Mouse (Mus musculus) pancreas, adult 10 weeks (tissue): ENCODE results near the gene Btnl10. TPM values are rescaled to one million over a fixed set of nuclear protein-coding genes. Genes with fewer than 3 reads are reported as not detected.

Source experiments
- polyA plus RNA-seq: library from polyadenylated mRNA; stranded (reverse); fragments of 350-450 nt; fragmentation: Illumina TruSeq; extraction: RNeasy Lipid Tissue Mini Kit (QIAGEN cat#74804); gene quantifications from one replicate; pipeline ENCODE4 v1.2.3, GENCODE M21; 2015; ENCODE audit warnings: low read depth, low replicate concordance; ENCODE audit not compliant: insufficient read depth

The Btnl10 gene
- not detected for polyA plus RNA-seq

GRCm38 (mm10) chr11:58917745-58918366 is at the start of gene Btnl10:
Gene Btnl10, plus strand, starts transcription at chr11:58917908.

DNA sequence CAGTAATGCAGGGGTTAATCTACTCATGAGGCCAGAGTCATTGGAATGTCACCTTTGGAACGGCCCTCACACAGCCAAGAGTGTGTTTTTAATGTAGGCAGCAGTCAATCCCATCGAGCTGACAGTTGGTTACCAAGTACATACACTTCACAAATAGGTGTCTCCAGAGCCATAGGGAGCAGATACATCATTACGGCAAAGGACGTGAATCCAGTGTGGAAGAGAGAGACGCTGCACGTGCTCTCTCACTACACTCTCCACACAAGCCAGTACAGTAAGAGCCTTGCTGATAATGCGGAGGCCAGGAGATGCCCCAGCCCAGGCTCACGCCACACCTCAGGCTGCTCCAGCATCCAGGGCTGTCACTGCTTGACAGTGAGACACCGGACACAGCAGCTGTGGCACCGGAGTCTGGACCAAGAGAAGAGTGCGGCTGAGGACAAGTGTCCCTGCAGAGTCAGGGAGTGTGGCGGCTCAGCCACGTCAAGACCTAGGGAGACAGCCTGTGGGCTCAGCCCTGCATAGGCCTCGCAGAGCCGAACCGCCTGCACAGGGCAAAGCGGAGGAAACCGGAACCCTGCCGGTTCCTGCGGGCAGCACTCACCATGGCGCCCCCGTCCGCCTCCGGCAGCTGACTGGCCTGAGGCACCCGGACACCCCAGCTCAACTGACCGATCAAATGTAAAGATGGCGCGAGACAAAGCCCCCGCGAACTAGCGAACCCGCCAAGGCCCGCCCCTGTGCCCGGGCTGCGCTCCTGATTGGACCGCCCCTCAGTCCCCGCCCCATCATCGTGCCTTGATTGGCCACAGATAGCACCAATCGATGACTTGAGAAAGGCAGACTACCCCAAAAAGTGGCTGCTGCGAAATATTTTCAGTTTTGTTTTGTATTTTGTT is 13.9 kb upstream of the Btnl10 start, which contains the start of gene Zfp39:
Gene Zfp39 (minus strand): TSS at position 715 of the 899 bp plus-strand sequence.

GRCm38 (mm10) chr11:58938322-58939087 is 20.8 kb downstream of the Btnl10 start, which contains the start of gene Rnf187:
Gene Rnf187, minus strand, starts transcription at chr11:58938916.

DNA sequence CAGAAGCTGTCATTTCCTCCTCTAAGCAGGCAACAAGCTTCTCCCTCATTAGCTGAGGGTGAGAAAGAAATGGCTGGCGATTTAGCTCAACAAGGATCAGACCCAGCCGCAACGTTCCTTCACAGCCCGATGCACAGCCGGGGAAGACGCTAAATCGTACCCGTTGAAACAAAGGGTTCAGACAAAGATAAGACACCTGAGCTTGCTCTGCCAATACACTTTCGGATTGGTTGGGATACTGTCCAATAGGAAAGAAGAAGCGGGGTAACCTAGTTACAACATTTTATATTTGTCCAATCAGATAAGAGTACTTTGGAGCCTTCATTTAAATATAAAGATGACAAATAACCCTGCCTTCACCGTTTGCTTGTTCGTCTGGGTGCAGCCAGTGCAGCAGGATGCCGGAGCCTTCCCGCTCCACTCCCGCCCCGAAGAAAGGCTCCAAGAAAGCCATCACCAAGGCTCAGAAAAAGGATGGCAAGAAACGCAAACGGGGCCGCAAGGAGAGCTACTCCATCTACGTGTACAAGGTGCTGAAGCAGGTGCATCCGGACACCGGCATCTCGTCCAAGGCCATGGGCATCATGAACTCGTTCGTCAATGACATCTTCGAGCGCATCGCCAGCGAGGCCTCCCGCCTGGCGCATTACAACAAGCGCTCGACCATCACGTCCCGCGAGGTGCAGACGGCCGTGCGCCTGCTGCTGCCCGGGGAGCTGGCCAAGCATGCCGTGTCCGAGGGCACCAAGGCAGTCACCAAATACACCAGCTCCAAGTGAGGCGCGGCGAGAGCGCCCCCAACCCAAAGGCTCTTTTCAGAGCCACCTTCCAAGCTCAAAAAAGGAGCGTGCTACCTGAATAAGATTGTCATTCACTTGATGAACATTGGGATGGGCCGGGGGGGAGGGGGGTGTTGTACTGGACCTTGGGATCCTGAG is 31.1 kb downstream of the Btnl10 start, which contains the start of gene Hist3h2ba:
Gene Hist3h2ba (plus strand): TSS at position 379 of the 938 bp plus-strand sequence.

GRCm38 (mm10) chr11:58954420-58955142 is 36.9 kb downstream of the Btnl10 start, which contains the start of the genes Hist3h2a and Trim17:
Gene Hist3h2a, plus strand, starts transcription at chr11:58954685.
Gene Trim17, plus strand, starts transcription at chr11:58954685.

Other genes starting within 250 kb of the Btnl10 start
- not detected for gene Olfr320, start 236.8 kb upstream of the Btnl10 start, polyA plus RNA-seq
- gene Olfr319, start 218.7 kb upstream of the Btnl10 start, polyA plus RNA-seq = not detected
- gene Olfr318, start 193.9 kb upstream of the Btnl10 start, polyA plus RNA-seq = not detected
- gene Olfr317, start 178.7 kb upstream of the Btnl10 start, polyA plus RNA-seq = not detected
- not detected for gene Olfr316, start 165.2 kb upstream of the Btnl10 start, polyA plus RNA-seq
- gene Olfr315, start 144.7 kb upstream of the Btnl10 start, polyA plus RNA-seq = not detected
- not detected for gene Olfr314, start 135.0 kb upstream of the Btnl10 start, polyA plus RNA-seq
- gene Fam183b, start 115.9 kb upstream of the Btnl10 start, polyA plus RNA-seq = 10.9 TPM
- gene Olfr313, start 102.9 kb upstream of the Btnl10 start, polyA plus RNA-seq = not detected
- not detected for gene Olfr312, start 88.7 kb upstream of the Btnl10 start, polyA plus RNA-seq
- gene Olfr311, start 78.7 kb upstream of the Btnl10 start, polyA plus RNA-seq = not detected
- 3.5 TPM for gene Gm12258, start 70.8 kb upstream of the Btnl10 start, polyA plus RNA-seq
- 2.1 TPM for gene 2810021J22Rik, start 50.7 kb upstream of the Btnl10 start, polyA plus RNA-seq
- 0.94 TPM for gene Zfp39, start 13.7 kb upstream of the Btnl10 start, polyA plus RNA-seq
- gene Rnf187, start 21.0 kb downstream of the Btnl10 start, polyA plus RNA-seq = 27.0 TPM
- gene Hist3h2ba, start 31.0 kb downstream of the Btnl10 start, polyA plus RNA-seq = not detected
- 4.9 TPM for gene Hist3h2a, start 36.8 kb downstream of the Btnl10 start, polyA plus RNA-seq
- not detected for gene Trim17, start 36.8 kb downstream of the Btnl10 start, polyA plus RNA-seq
- gene Trim11, start 60.2 kb downstream of the Btnl10 start, polyA plus RNA-seq = 11.7 TPM
- gene Obscn, start 218.5 kb downstream of the Btnl10 start, polyA plus RNA-seq = 0.20 TPM
- gene Iba57, start 245.8 kb downstream of the Btnl10 start, polyA plus RNA-seq = 0.92 TPM